Mouse (Mus musculus) adrenal gland, postnatal 14 days (tissue): ENCODE data around the gene Tpx2. TPM values are rescaled to one million over a fixed set of nuclear protein-coding genes. Genes with fewer than 3 reads are reported as not detected.
A peak's percentile ranks its signal among the peaks of the same experiment; 100 is the strongest.

Source experiments
- DNase-seq: peaks from one replicate; pipeline ENCODE4 v3.0.0; 2021; ENCODE audit warnings: mixed read lengths
- long read RNA-seq, 2 experiments: library from polyadenylated mRNA; stranded (forward); transcript quantifications; one replicate each; pipeline ENCODE4 v2.0.0; 2021
- total RNA-seq: library from RNA; stranded (reverse); gene quantifications from 2 replicates; pipeline ENCODE4 v1.2.3, GENCODE M21; 2021

Gene Tpx2
- 16.6 and 20.3 TPM in 2 replicates for total RNA-seq
- long read RNA-seq, experiment 1, full-length matches to known transcripts, result 6 of 14 reads
- long read RNA-seq, experiment 1, partial matches to known transcripts, result 4 of 14 reads
- long read RNA-seq, experiment 1, other reads (novel, unspliced or antisense), result 4 of 14 reads
- long read RNA-seq, experiment 2, full-length matches to known transcripts, result 3 of 7 reads
- long read RNA-seq, experiment 2, partial matches to known transcripts, result 2 of 7 reads
- long read RNA-seq, experiment 2, other reads (novel, unspliced or antisense), result 2 of 7 reads

- DNase-seq, result peak; percentile 98
Measured at GRCm38 (mm10) chr2:152847815-152848302, at the start of gene Tpx2. Tpx2 (plus strand) TSS chr2:152847964.

DNA sequence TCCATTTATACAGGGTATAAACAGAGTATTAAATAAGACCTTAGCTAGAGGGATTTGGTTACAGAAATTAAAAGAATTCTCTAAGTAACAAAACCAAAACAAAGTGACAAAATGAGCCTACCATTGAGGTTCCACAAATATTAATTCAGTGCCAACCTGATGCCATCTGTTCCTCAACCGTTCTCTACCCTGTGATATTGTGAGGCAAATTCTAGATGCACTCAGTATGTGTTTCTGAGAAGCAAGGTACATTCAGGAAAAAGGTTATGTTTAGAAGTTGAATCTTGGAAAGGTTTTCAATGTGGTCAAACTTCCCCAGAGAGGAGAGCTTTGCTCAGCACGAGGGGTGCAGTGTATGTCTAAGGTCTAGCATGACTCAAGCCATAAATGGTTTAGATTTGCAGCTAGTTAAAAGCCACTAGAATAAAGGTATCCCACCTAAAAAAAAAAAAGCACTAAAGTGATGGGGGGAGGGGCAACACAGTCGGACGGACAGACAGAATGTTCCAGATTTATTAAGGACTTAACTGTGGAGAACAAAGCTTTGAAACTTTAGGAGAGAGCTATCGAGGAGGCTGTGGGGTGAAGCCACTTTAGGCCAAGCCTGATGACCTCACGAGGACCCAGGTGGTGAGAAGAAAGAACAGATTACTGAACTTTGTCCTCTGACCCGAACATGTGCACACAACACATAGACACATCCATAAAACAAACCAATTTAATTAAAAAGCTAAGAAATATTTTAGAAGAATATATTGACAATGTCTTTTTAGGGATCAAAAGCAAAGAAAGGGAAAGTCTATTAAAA is 47.6 kb upstream of the Tpx2 start:
- DNase-seq, result no peak

GRCm38 (mm10) chr2:152800762-152801113 is 47.0 kb upstream of the Tpx2 start:
- no peak for DNase-seq

DNA sequence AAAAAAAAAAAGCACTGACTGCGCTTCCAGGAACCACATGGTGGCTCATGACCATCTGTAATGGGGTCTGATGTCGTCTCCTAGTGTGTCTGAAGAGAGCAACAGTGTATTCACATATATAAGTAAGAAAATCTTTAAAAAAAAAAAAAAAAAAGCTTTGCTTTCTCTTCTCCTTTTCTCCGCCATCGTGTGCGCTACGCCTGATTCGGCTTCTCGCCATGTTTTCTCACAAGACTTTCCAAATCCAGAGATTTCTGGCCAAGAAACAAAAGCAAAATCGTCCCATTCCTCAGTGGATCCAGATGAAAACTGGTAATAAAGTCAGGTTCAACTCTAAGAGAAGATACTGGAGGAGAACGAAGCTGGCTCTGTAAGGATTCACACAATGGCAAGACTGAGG is 45.5 kb upstream of the Tpx2 start:
- DNase-seq, result no peak

DNA sequence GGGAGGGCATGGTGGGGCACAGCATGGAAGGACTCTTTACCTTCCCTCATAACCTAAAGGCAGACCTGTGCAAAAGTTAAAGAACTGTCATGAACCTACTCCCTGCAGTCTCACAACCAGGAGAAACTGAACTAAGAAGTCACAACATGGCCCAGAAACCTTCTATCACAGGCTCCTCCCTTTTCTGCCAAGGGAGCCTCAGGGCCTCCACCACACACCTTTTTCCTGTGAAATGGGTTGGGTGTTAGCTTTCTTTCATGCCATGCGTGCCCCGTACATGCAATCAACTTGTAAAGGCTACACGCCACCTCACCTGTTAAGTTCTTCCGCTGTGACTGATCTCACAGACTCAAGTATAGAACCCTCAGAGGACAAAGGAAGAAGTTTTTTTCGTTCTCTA is 44.7 kb upstream of the Tpx2 start:
- no peak for DNase-seq

- DNase-seq, result no peak
Measured at GRCm38 (mm10) chr2:152804408-152805110, 43.2 kb upstream of the Tpx2 start.

DNA sequence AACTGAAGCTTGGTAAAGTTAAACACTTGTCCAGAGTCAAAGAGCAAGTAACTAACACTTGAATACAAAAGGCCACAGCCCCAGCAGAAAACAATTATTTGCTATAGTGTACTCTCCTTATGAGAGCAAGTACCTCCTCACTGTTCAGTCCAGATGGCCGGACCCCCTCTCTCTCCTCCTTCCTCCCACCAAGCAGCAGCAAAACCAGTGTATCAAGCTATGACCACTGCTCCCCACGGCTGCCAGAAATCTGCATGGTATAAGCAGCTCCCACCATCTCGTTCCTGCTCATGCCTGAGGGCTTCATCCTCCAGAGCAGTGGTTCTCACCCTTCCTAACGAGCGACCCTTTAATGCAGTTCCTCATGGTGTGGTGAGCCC is 42.7 kb upstream of the Tpx2 start:
- DNase-seq, result no peak

GRCm38 (mm10) chr2:152806037-152806436 is 41.7 kb upstream of the Tpx2 start:
- peak; percentile 60 for DNase-seq

GRCm38 (mm10) chr2:152808178-152808577 is 39.6 kb upstream of the Tpx2 start:
- DNase-seq, result no peak

GRCm38 (mm10) chr2:152810158-152810941 is 37.4 kb upstream of the Tpx2 start:
- DNase-seq, result no peak

- DNase-seq, result no peak
Measured at GRCm38 (mm10) chr2:152811336-152812165, 36.2 kb upstream of the Tpx2 start.

DNA sequence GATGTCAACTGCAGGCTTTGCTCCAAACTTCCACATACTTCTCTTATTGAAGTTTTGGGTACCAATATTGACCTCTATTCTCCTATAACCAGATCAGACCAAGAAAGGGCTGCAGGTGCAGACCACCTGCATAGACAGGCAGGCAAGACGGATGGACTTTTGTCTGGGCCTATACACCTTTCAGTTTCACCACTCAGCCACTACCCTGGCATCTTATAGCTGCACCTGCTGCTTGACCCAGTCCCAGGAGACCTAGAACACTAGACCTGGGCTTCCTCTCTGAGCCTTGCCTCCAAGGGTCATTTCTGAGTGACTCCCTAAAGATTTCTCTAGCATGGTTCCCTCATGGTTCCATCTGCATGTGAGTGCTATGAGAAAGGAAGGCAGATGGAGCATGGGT is 34.5 kb upstream of the Tpx2 start:
- DNase-seq, result no peak

- no peak for DNase-seq
Measured at GRCm38 (mm10) chr2:152814213-152814874, 33.4 kb upstream of the Tpx2 start.

DNA sequence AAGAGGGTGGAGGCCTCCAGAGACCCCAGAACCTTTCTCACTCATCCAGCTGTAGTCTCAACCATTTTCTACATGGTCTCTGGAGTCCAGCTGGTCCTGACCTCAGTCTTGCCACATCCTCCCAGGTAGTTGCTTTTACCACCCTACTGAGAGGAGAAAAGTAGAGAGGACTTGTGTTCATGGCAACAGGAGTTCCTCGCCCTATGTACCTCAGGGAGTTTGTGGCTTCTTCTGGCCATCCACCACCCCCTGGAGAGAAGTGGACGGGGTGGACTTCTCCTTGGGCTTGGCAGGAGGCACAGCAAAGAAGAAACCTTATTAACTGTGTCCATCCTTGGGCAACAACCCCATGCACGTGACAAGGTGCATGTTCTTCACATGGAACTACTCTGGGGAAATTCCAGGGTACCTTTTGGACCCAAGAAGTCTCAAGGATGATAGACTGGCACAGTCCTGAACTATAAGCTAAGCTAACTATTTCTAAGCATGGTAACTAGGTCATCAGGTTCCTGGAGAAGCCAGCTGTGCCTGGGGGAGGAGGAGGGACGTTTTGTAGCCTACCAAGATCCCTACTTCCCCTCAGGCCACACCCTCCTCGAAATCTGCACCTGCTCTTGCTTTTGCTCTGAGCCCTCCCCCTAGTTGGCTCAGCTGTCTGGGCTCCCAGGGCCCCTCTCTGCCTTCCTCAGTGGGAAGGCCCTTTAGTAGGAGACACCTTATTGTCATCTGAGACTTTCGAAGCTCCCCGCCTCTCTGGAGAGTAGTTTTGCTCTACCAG is 31.7 kb upstream of the Tpx2 start:
- DNase-seq, result no peak

DNA sequence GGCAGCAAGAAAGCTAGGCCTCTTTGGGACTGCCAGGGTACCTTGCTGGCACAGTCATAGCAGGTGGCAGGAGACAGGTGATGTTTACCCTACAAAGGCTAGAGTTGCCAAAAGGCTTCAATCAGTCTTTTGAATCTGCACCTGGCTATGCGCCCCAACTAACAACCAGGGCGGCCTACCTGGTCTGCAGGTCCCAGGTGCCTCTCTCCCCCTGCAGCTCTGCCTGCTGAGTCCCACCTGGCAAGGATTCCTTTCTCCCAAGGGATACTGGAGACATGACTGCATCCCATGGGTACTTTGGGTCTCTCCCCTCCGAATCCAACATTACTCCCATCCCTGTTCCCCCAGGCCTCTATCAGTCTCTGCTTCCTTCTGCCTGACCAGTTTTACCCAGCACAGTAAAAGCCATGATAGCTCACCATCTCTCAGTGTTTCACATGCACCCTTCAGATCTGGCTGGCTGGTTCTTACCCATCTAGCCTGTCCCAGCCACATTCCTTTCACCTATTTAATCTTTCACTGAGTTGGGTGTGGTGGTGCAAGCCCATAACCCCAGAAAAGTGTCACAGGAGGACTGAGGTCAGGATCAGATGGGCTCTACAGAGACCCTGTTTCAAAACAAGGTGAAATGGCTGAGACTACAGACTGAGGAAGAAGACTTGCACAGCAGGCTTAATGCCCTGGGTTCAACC is 31.0 kb upstream of the Tpx2 start:
- no peak for DNase-seq

DNA sequence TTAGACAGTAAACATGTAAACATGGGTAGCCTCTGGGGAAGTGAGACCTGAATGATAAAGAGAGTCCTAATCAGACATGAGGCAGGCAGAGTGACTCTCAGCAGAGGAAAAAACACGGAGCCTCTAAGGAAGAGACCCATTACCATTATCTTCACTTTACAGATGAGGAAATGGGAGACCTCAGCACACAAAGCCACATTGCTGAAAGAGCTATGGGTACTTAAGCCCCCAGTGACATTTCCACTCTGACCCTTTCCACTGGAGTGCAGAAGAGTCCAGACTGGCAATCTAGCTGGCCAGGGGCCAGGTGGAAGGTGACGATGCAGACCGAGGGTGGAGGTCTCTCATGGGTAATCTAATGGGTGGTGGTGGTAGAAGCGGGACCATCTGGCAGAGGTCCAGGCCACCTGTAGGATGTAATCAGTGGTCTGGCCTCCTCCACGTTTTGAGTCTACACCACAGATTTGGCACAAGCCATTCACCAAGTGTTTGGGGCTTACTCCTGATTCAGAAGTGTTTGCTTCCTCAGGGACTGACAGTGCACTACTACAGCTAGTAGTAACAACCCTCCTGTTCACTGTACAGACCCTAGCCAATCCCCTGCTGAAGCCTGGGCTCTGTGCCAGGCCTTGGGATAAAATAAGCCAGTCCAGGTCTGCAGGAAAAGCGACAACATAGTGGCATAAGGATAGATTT is 30.0 kb upstream of the Tpx2 start:
- DNase-seq, result peak; percentile 52

- no peak for DNase-seq
Measured at GRCm38 (mm10) chr2:152818679-152819078, 29.1 kb upstream of the Tpx2 start.

- DNase-seq, result no peak
Measured at GRCm38 (mm10) chr2:152819097-152819624, 28.6 kb upstream of the Tpx2 start.
